Mouse (Mus musculus) right cerebral cortex, postnatal 14 days (tissue): ENCODE results near the gene Wdr49.

Experiments used
- DNase-seq: peaks from one replicate; pipeline ENCODE4 v3.0.0; 2022

Wdr49 gene

GRCm38 (mm10) chr3:75482056-75482455 lies at the start of gene Wdr49:
Gene Wdr49 (minus strand): TSS chr3:75482156.
- DNase-seq, result no peak

- no peak for DNase-seq
Measured at GRCm38 (mm10) chr3:75531074-75531473, 49.1 kb upstream of the Wdr49 start.

GRCm38 (mm10) chr3:75522527-75522926 lies 40.6 kb upstream of the Wdr49 start:
- DNase-seq, result no peak

- DNase-seq, result no peak
Measured at GRCm38 (mm10) chr3:75521314-75521713, 39.4 kb upstream of the Wdr49 start.

GRCm38 (mm10) chr3:75517631-75518250 lies 35.8 kb upstream of the Wdr49 start:
- DNase-seq, result peak; percentile 63

- no peak for DNase-seq
Measured at GRCm38 (mm10) chr3:75498961-75499960, 17.3 kb upstream of the Wdr49 start.

- no peak for DNase-seq
Measured at GRCm38 (mm10) chr3:75492913-75493312, 11.0 kb upstream of the Wdr49 start.

- DNase-seq, result no peak
Measured at GRCm38 (mm10) chr3:75475106-75475505, 6.8 kb downstream of the Wdr49 start.

GRCm38 (mm10) chr3:75474657-75475056 lies 7.3 kb downstream of the Wdr49 start:
- no peak for DNase-seq

- no peak for DNase-seq
Measured at GRCm38 (mm10) chr3:75468154-75468553, 13.8 kb downstream of the Wdr49 start.

- no peak for DNase-seq
Measured at GRCm38 (mm10) chr3:75430564-75431181, 51.3 kb downstream of the Wdr49 start.

- no peak for DNase-seq
Measured at GRCm38 (mm10) chr3:75395918-75396317, 86.0 kb downstream of the Wdr49 start.

GRCm38 (mm10) chr3:75395121-75395895 lies 86.6 kb downstream of the Wdr49 start:
- no peak for DNase-seq

- no peak for DNase-seq
Measured at GRCm38 (mm10) chr3:75394487-75394886, 87.5 kb downstream of the Wdr49 start.

GRCm38 (mm10) chr3:75381776-75382175 lies 100.2 kb downstream of the Wdr49 start:
- no peak for DNase-seq

GRCm38 (mm10) chr3:75353972-75354371 lies 128.0 kb downstream of the Wdr49 start:
- DNase-seq, result no peak

GRCm38 (mm10) chr3:75337196-75337595 lies 144.8 kb downstream of the Wdr49 start:
- no peak for DNase-seq

- peak; percentile 18 for DNase-seq
Measured at GRCm38 (mm10) chr3:75320999-75321398, 161.0 kb downstream of the Wdr49 start.

GRCm38 (mm10) chr3:75308861-75309260 lies 173.1 kb downstream of the Wdr49 start:
- DNase-seq, result no peak

- no peak for DNase-seq
Measured at GRCm38 (mm10) chr3:75308228-75308627, 173.7 kb downstream of the Wdr49 start.

- DNase-seq, result no peak
Measured at GRCm38 (mm10) chr3:75305584-75305983, 176.4 kb downstream of the Wdr49 start.

GRCm38 (mm10) chr3:75304621-75305020 lies 177.3 kb downstream of the Wdr49 start:
- no peak for DNase-seq

- no peak for DNase-seq
Measured at GRCm38 (mm10) chr3:75301072-75301471, 180.9 kb downstream of the Wdr49 start.
